Mouse (Mus musculus) neural tube, embryonic 12.5 days (tissue): ENCODE measurements around the gene Myl6. TPM values are rescaled to one million over a fixed set of nuclear protein-coding genes. Genes with fewer than 3 reads are reported as not detected.

ENCODE experiments used
- ATAC-seq: fragments of 200-750 bp; cut with Nextera tagmentation; 2 replicates; pipeline ENCODE4 v1.8.0; 2017; ENCODE audit warnings: low read depth, mild to moderate bottlenecking, moderate TSS enrichment, moderate library complexity; ENCODE audit not compliant: low FRiP score
- H3K27ac ChIP-seq: fragments of 300-500 bp; sonication (generic); 2 replicates; pipeline ENCODE4 v1.5.1; 2016
- H3K27me3 ChIP-seq: fragments of 300-500 bp; sonication (generic); replicated peaks from 2 replicates; pipeline ENCODE4 v1.6.1; 2016; ENCODE audit warnings: mild to moderate bottlenecking
- H3K36me3 ChIP-seq: fragments of 300-500 bp; sonication (generic); 2 replicates; pipeline ENCODE4 v1.6.1; 2016; ENCODE audit warnings: mild to moderate bottlenecking
- H3K4me1 ChIP-seq: fragments of 300-500 bp; sonication (generic); 2 replicates; pipeline ENCODE4 v1.6.1; 2016
- H3K4me2 ChIP-seq: fragments of 300-500 bp; sonication (generic); replicated peaks from 2 replicates; pipeline ENCODE4 v1.6.1; 2016; ENCODE audit warnings: mild to moderate bottlenecking
- H3K4me3 ChIP-seq: fragments of 300-500 bp; sonication (generic); 2 replicates; pipeline ENCODE4 v1.5.1; 2016
- H3K9ac ChIP-seq: fragments of 300-500 bp; sonication (generic); 2 replicates; pipeline ENCODE4 v1.6.1; 2016; ENCODE audit warnings: mild to moderate bottlenecking
- H3K9me3 ChIP-seq: fragments of 300-500 bp; sonication (generic); 2 replicates; pipeline ENCODE4 v1.6.1; 2016; ENCODE audit warnings: mild to moderate bottlenecking
- WGBS: fragments of 180-500 bp; shearing (Covaris S2); methylation state at CpG from one replicate; pipeline ENCODE4 v1.1.7; 2016; 5-methylcytosine and 5-hydroxymethylcytosine counted together
- polyA plus RNA-seq: library from polyadenylated mRNA; unstranded; fragments of >200 nt; fragmentation: Nextera tagmentation; extraction: Ambion mirVana; gene quantifications from 2 replicates; pipeline ENCODE4 v1.2.1, GENCODE M21; 2016

Gene Myl6
- polyA plus RNA-seq, 1 experiment from 2014 or later = 879 TPM

- H3K4me1 ChIP-seq = no peaks in the 10 kb centered on the region
- ATAC-seq = no peak
- H3K27me3 ChIP-seq = no peaks in the 10 kb centered on the region
- H3K27ac ChIP-seq = no peak overlapping the region
- no peak overlapping the region for H3K9ac ChIP-seq
- no peaks in the 10 kb centered on the region for H3K9me3 ChIP-seq
- H3K4me2 ChIP-seq = no peak overlapping the region
- H3K4me3 ChIP-seq = no peak overlapping the region
- peaks cover 91% of the 10 kb centered on the region for H3K36me3 ChIP-seq
- 90% methylated on average over 12 of the region's 12 CpGs for WGBS
Measured at GRCm38 (mm10) chr10:128474366-128474765, 19.6 kb downstream of the Myl6 start.

GRCm38 (mm10) chr10:128460270-128460630 lies 33.7 kb downstream of the Myl6 start:
- peak overlapping the region; percentile 97 for H3K4me3 ChIP-seq
- H3K36me3 ChIP-seq = peaks cover 32% of the 10 kb centered on the region
- WGBS = 2% methylated on average over 5 of the region's 5 CpGs
- no peak for ATAC-seq
- H3K27me3 ChIP-seq = no peaks in the 10 kb centered on the region
- peaks cover 12% of the 10 kb centered on the region for H3K4me1 ChIP-seq
- no peaks in the 10 kb centered on the region for H3K9me3 ChIP-seq
- peak overlapping the region; percentile 80 for H3K4me2 ChIP-seq
- H3K9ac ChIP-seq = peak overlapping the region; percentile 99
- H3K27ac ChIP-seq = no peak overlapping the region; the same call in 1 of the 2 replicates

- Histone ChIP-seq H3K36me3 (peaks cover 28% of the 10 kb centered on the region), H3K4me3 (peak overlapping the region; percentile 97), H3K9me3 (no peaks in the 10 kb centered on the region), H3K27ac (peak overlapping the region; percentile 95), H3K4me1 (peaks cover 12% of the 10 kb centered on the region), H3K4me2 (peak overlapping the region; percentile 80), H3K27me3 (no peaks in the 10 kb centered on the region), H3K9ac (peak overlapping the region; percentile 99)
- ATAC-seq = peak; percentile 45
- 2% methylated on average over 44 of the region's 67 CpGs for WGBS
Measured at GRCm38 (mm10) chr10:128459409-128460269, 34.3 kb downstream of the Myl6 start.

GRCm38 (mm10) chr10:128458719-128459408 lies 35.1 kb downstream of the Myl6 start, which contains the start of gene Smarcc2:
Gene Smarcc2 (plus strand): TSS chr10:128459248.
- Histone ChIP-seq H3K4me1 (peaks cover 12% of the 10 kb centered on the region), H3K27me3 (no peaks in the 10 kb centered on the region)
- WGBS = under 1% methylated on average over 84 of the region's 86 CpGs

GRCm38 (mm10) chr10:128458348-128458718 lies 35.6 kb downstream of the Myl6 start:
- H3K4me3 ChIP-seq = peak overlapping the region; percentile 97
- peak overlapping the region; percentile 95 for H3K27ac ChIP-seq
- peak overlapping the region; percentile 80 for H3K4me2 ChIP-seq
- WGBS = under 1% methylated on average over 29 of the region's 29 CpGs
- no peaks in the 10 kb centered on the region for H3K9me3 ChIP-seq
- peaks cover 12% of the 10 kb centered on the region for H3K4me1 ChIP-seq
- peaks cover 15% of the 10 kb centered on the region for H3K36me3 ChIP-seq
- H3K9ac ChIP-seq = peak overlapping the region; percentile 99
- no peaks in the 10 kb centered on the region for H3K27me3 ChIP-seq
- ATAC-seq = peak; percentile 82

More at GRCm38 (mm10) chr10:128458719-128459408, 35.1 kb downstream of the Myl6 start, which contains the start of gene Smarcc2:
- Histone ChIP-seq H3K27ac (peak within 1 kb of the TSS; percentile 95), H3K4me3 (peak within 1 kb of the TSS; percentile 97), H3K9ac (peak within 1 kb of the TSS; percentile 99), H3K36me3 (peaks cover 20% of the 10 kb centered on the region), H3K9me3 (no peaks in the 10 kb centered on the region), H3K4me2 (peak within 1 kb of the TSS; percentile 80)
- ATAC-seq = peak; percentile 82

GRCm38 (mm10) chr10:128457676-128458075 lies 36.3 kb downstream of the Myl6 start:
- 87% methylated on average over 6 of the region's 6 CpGs for WGBS
- peaks cover 8% of the 10 kb centered on the region for H3K36me3 ChIP-seq
- no peak overlapping the region for H3K9ac ChIP-seq
- no peak overlapping the region for H3K4me3 ChIP-seq
- H3K4me1 ChIP-seq = peaks cover 12% of the 10 kb centered on the region
- ATAC-seq = no peak
- no peak overlapping the region for H3K27ac ChIP-seq
- no peaks in the 10 kb centered on the region for H3K9me3 ChIP-seq
- H3K27me3 ChIP-seq = no peaks in the 10 kb centered on the region
- H3K4me2 ChIP-seq = peak overlapping the region; percentile 80

- no peak overlapping the region for H3K4me3 ChIP-seq
- 6% methylated on average over 6 of the region's 6 CpGs for WGBS
- H3K27me3 ChIP-seq = no peaks in the 10 kb centered on the region
- peaks cover 2% of the 10 kb centered on the region for H3K4me1 ChIP-seq
- H3K27ac ChIP-seq = no peak overlapping the region
- ATAC-seq = no peak
- H3K4me2 ChIP-seq = peak overlapping the region; percentile 38
- H3K9me3 ChIP-seq = no peaks in the 10 kb centered on the region
- no peak overlapping the region for H3K9ac ChIP-seq
- no peaks in the 10 kb centered on the region for H3K36me3 ChIP-seq
Measured at GRCm38 (mm10) chr10:128455280-128455679, 38.7 kb downstream of the Myl6 start.

GRCm38 (mm10) chr10:128454471-128454870 lies 39.5 kb downstream of the Myl6 start:
- Histone ChIP-seq H3K9me3 (no peaks in the 10 kb centered on the region), H3K4me2 (no peak overlapping the region), H3K4me1 (no peaks in the 10 kb centered on the region), H3K27ac (no peak overlapping the region), H3K4me3 (no peak overlapping the region), H3K9ac (no peak overlapping the region), H3K27me3 (no peaks in the 10 kb centered on the region), H3K36me3 (no peaks in the 10 kb centered on the region)
- WGBS = 82% methylated on average over 3 of the region's 3 CpGs
- no peak for ATAC-seq

- no peak overlapping the region for H3K4me3 ChIP-seq
- no peaks in the 10 kb centered on the region for H3K4me1 ChIP-seq
- no peak overlapping the region for H3K9ac ChIP-seq
- H3K9me3 ChIP-seq = no peaks in the 10 kb centered on the region
- H3K4me2 ChIP-seq = no peak overlapping the region
- no peak for ATAC-seq
- no peaks in the 10 kb centered on the region for H3K36me3 ChIP-seq
- 90% methylated on average over 6 of the region's 6 CpGs for WGBS
- no peaks in the 10 kb centered on the region for H3K27me3 ChIP-seq
- no peak overlapping the region for H3K27ac ChIP-seq
Measured at GRCm38 (mm10) chr10:128451014-128451413, 42.9 kb downstream of the Myl6 start.

- no peaks in the 10 kb centered on the region for H3K27me3 ChIP-seq
- no peak overlapping the region for H3K9ac ChIP-seq
- no peaks in the 10 kb centered on the region for H3K4me1 ChIP-seq
- H3K9me3 ChIP-seq = no peaks in the 10 kb centered on the region
- ATAC-seq = no peak
- peaks cover 9% of the 10 kb centered on the region for H3K36me3 ChIP-seq
- no peak overlapping the region for H3K4me2 ChIP-seq
- WGBS = 84% methylated on average over 4 of the region's 4 CpGs
- no peak overlapping the region for H3K4me3 ChIP-seq
- H3K27ac ChIP-seq = no peak overlapping the region
Measured at GRCm38 (mm10) chr10:128445407-128445806, 48.5 kb downstream of the Myl6 start.

GRCm38 (mm10) chr10:128444354-128444753 lies 49.6 kb downstream of the Myl6 start:
- Histone ChIP-seq H3K9me3 (no peaks in the 10 kb centered on the region), H3K36me3 (peaks cover 20% of the 10 kb centered on the region), H3K4me2 (no peak overlapping the region), H3K27ac (no peak overlapping the region), H3K4me1 (no peaks in the 10 kb centered on the region), H3K27me3 (no peaks in the 10 kb centered on the region), H3K9ac (no peak overlapping the region), H3K4me3 (no peak overlapping the region)
- no peak for ATAC-seq
- WGBS = 74% methylated on average over 6 of the region's 6 CpGs

- 82% methylated on average over 1 of the region's 1 CpGs for WGBS
- Histone ChIP-seq H3K36me3 (peaks cover 34% of the 10 kb centered on the region), H3K9ac (no peak overlapping the region), H3K9me3 (no peaks in the 10 kb centered on the region), H3K4me3 (no peak overlapping the region), H3K27me3 (no peaks in the 10 kb centered on the region), H3K27ac (no peak overlapping the region), H3K4me1 (no peaks in the 10 kb centered on the region), H3K4me2 (no peak overlapping the region)
- no peak for ATAC-seq
Measured at GRCm38 (mm10) chr10:128442718-128443117, 51.2 kb downstream of the Myl6 start.
